Mouse (Mus musculus) limb, embryonic 14.5 days (tissue): ENCODE data around the gene Camk2d. TPM values are rescaled to one million over a fixed set of nuclear protein-coding genes. Genes with fewer than 3 reads are reported as not detected.

ENCODE experiments used
- ATAC-seq: fragments of 200-750 bp; cut with Nextera tagmentation; 2 replicates; pipeline ENCODE4 v1.8.0; 2017; ENCODE audit warnings: low read depth, moderate number of reproducible peaks, moderate TSS enrichment; ENCODE audit not compliant: low FRiP score
- DNase-seq: peaks from one replicate; pipeline ENCODE4 v3.0.0-alpha.2; 2015; ENCODE audit warnings: low spot score
- H3K27ac ChIP-seq: fragments of 300-500 bp; sonication (generic); replicated peaks from 2 replicates; pipeline ENCODE4 v1.5.1; 2014; ENCODE audit warnings: low read depth, mild to moderate bottlenecking, low read length, moderate library complexity, mixed read lengths
- H3K27me3 ChIP-seq: fragments of 300-500 bp; sonication (generic); 2 replicates; pipeline ENCODE4 v1.6.1; 2014; ENCODE audit warnings: low read length, mixed read lengths; ENCODE audit not compliant: control insufficient read depth, insufficient read depth
- H3K36me3 ChIP-seq: fragments of 300-500 bp; sonication (generic); 2 replicates; pipeline ENCODE4 v1.6.1; 2014; ENCODE audit warnings: mild to moderate bottlenecking, low read length, moderate library complexity, mixed read lengths; ENCODE audit not compliant: control insufficient read depth, insufficient read depth
- H3K4me1 ChIP-seq: fragments of 300-500 bp; sonication (generic); 2 replicates; pipeline ENCODE4 v1.6.1; 2014; ENCODE audit warnings: antibody characterized with exemption, low read length, mixed read lengths; ENCODE audit not compliant: control insufficient read depth, insufficient read depth
- H3K4me2 ChIP-seq: fragments of 300-500 bp; sonication (generic); replicated peaks from 2 replicates; pipeline ENCODE4 v1.6.1; 2014; ENCODE audit warnings: low read depth, mild to moderate bottlenecking, low read length, moderate library complexity; ENCODE audit not compliant: severe bottlenecking
- H3K4me3 ChIP-seq: fragments of 300-500 bp; sonication (generic); replicated peaks from 2 replicates; pipeline ENCODE4 v1.5.1; 2014; ENCODE audit warnings: low read length
- H3K9ac ChIP-seq: fragments of 300-500 bp; sonication (generic); 2 replicates; pipeline ENCODE4 v1.6.1; 2014; ENCODE audit warnings: mild to moderate bottlenecking, low read depth, low read length, moderate library complexity; ENCODE audit not compliant: severe bottlenecking
- H3K9me3 ChIP-seq: fragments of 300-500 bp; sonication (generic); 2 replicates; pipeline ENCODE4 v1.6.1; 2016; ENCODE audit warnings: low read length; ENCODE audit not compliant: control insufficient read depth
- POLR2A ChIP-seq: fragments of 200-500 bp; IDR thresholded peaks from 2 replicates; pipeline ENCODE4 v1.8.0; 2012; ENCODE audit warnings: inconsistent platforms, mild to moderate bottlenecking, moderate library complexity, borderline replicate concordance; ENCODE audit not compliant: insufficient read depth, insufficient read length; ENCODE audit errors: extremely low read depth
- WGBS: fragments of 180-500 bp; shearing (Covaris S2); extraction: QIAGEN DNeasy Blood & Tissue Kit; methylation state at CpG from one replicate; pipeline ENCODE4 v1.1.7; 2014; 5-methylcytosine and 5-hydroxymethylcytosine counted together
- polyA plus RNA-seq, 2 experiments: library from polyadenylated mRNA; depleted of rRNA in 1 of 2; stranded (reverse) in 1 of 2; unstranded in 1 of 2; fragments of >200 nt; fragmentation: Nextera tagmentation in 1 of 2; extraction: Ambion mirVana in 1 of 2; gene quantifications; 2 replicates each; pipeline versions ENCODE4 v1.2.1 to v1.2.3; 2012 to 2014

Gene Camk2d
- polyA plus RNA-seq, 2 experiments = 37.4 to 40.0 TPM

GRCm38 (mm10) chr3:126659832-126660564, 63.9 kb downstream of the Camk2d start:
- 77% methylated on average over 8 of the region's 8 CpGs for WGBS
- Histone ChIP-seq H3K9ac (no peak overlapping the region), H3K27me3 (no peaks in the 10 kb centered on the region), H3K4me2 (no peak overlapping the region), H3K27ac (no peak overlapping the region), H3K4me3 (no peak overlapping the region), H3K4me1 (peaks cover 19% of the 10 kb centered on the region), H3K9me3 (no peaks in the 10 kb centered on the region), H3K36me3 (no peaks in the 10 kb centered on the region)
- no peak for TF ChIP-seq POLR2A
- ATAC-seq (no peak), DNase-seq (no peak)

DNA sequence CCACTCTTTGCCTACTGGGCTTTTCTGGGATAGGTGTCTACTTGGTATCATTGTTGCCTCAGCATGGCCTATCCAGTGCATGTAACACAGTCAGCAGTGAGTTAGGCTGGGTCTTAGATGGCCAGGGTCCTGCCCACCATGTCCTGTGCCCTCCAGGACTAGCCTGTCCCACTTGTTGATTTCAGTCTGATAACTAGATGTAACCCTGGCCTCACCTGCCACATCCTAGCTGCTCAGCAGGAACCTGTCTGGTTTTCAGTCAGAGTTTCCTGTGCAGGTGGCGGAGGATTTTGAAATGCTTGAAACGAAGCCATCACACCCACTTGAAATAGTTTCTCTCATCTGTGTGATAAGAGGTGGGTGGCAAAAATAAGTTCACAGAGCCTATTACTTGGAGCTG, 64.5 kb downstream of the Camk2d start:
- no peak for TF ChIP-seq POLR2A
- Histone ChIP-seq H3K9me3 (no peaks in the 10 kb centered on the region), H3K4me3 (no peak overlapping the region), H3K27ac (no peak overlapping the region), H3K27me3 (no peaks in the 10 kb centered on the region), H3K36me3 (no peaks in the 10 kb centered on the region), H3K4me1 (peaks cover 19% of the 10 kb centered on the region), H3K4me2 (no peak overlapping the region), H3K9ac (no peak overlapping the region)
- 82% methylated on average over 2 of the region's 2 CpGs for WGBS
- DNase-seq (no peak), ATAC-seq (no peak)

GRCm38 (mm10) chr3:126660986-126661385, 64.9 kb downstream of the Camk2d start:
- H3K4me2 ChIP-seq = no peak overlapping the region
- whole genome bisulfite sequencing = 77% methylated on average over 6 of the region's 6 CpGs
- ATAC-seq = no peak

GRCm38 (mm10) chr3:126661920-126662319, 65.8 kb downstream of the Camk2d start:
- Histone ChIP-seq H3K9me3 (no peaks in the 10 kb centered on the region), H3K4me3 (no peak overlapping the region), H3K27ac (no peak overlapping the region), H3K4me2 (no peak overlapping the region), H3K36me3 (no peaks in the 10 kb centered on the region), H3K9ac (no peak overlapping the region), H3K27me3 (no peaks in the 10 kb centered on the region), H3K4me1 (peaks cover 20% of the 10 kb centered on the region)
- 95% methylated on average over 3 of the region's 3 CpGs for WGBS
- no peak for TF ChIP-seq POLR2A
- DNase-seq (no peak), ATAC-seq (no peak)

More at GRCm38 (mm10) chr3:126660986-126661385, 64.9 kb downstream of the Camk2d start:
- no peaks in the 10 kb centered on the region for H3K36me3 ChIP-seq
- TF ChIP-seq POLR2A = no peak
- no peak for DNase-seq
- H3K4me3 ChIP-seq = no peak overlapping the region
- no peak overlapping the region for H3K9ac ChIP-seq
- no peaks in the 10 kb centered on the region for H3K9me3 ChIP-seq
- H3K27me3 ChIP-seq = no peaks in the 10 kb centered on the region
- H3K27ac ChIP-seq = no peak overlapping the region
- H3K4me1 ChIP-seq = peaks cover 19% of the 10 kb centered on the region

GRCm38 (mm10) chr3:126663436-126663835, 67.3 kb downstream of the Camk2d start:
- Histone ChIP-seq H3K27ac (no peak overlapping the region), H3K4me2 (no peak overlapping the region)

GRCm38 (mm10) chr3:126665866-126666265, 69.8 kb downstream of the Camk2d start:
- WGBS = 92% methylated on average over 1 of the region's 1 CpGs
- no peak overlapping the region for H3K9ac ChIP-seq
- DNase-seq (no peak), ATAC-seq (no peak)
- no peaks in the 10 kb centered on the region for H3K36me3 ChIP-seq
- no peak overlapping the region for H3K27ac ChIP-seq
- TF ChIP-seq POLR2A = no peak
- peaks cover 16% of the 10 kb centered on the region for H3K4me1 ChIP-seq
- no peaks in the 10 kb centered on the region for H3K27me3 ChIP-seq
- H3K9me3 ChIP-seq = no peaks in the 10 kb centered on the region
- no peak overlapping the region for H3K4me2 ChIP-seq
- no peak overlapping the region for H3K4me3 ChIP-seq

More at GRCm38 (mm10) chr3:126663436-126663835, 67.3 kb downstream of the Camk2d start:
- Histone ChIP-seq H3K4me1 (peaks cover 29% of the 10 kb centered on the region), H3K9ac (no peak overlapping the region), H3K36me3 (no peaks in the 10 kb centered on the region), H3K4me3 (no peak overlapping the region), H3K9me3 (no peaks in the 10 kb centered on the region), H3K27me3 (no peaks in the 10 kb centered on the region)
- no peak for TF ChIP-seq POLR2A
- ATAC-seq (no peak), DNase-seq (no peak)
- 62% methylated on average over 5 of the region's 5 CpGs for whole genome bisulfite sequencing
